Mouse (Mus musculus) heart, adult 11 months (tissue): Measurements from ENCODE around the gene Cdk2ap2.

Source experiments
- DNase-seq: peaks from one replicate; pipeline ENCODE4 v3.0.0; 2022

Gene Cdk2ap2

DNA sequence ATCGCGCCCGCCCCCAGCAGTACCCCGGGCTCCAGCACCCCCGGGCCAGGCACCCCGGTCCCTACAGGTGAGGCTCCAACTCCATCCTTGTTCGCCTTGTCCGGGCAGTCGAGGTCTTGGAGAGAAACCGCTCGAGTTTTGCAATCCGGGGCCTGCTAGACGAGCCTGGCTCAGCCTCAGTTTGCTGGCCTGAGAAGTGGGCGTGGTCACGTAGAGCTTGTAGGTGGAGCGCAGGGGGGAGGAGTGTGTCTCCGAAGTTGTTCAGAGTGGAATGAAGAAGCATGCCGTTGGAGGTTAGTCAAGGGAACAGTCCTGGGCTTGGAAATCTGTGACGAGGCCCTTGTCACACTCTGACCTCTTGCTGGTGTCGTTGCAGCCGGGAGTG, 451 bp downstream of the Cdk2ap2 start:
- DNase-seq: no peak

DNA sequence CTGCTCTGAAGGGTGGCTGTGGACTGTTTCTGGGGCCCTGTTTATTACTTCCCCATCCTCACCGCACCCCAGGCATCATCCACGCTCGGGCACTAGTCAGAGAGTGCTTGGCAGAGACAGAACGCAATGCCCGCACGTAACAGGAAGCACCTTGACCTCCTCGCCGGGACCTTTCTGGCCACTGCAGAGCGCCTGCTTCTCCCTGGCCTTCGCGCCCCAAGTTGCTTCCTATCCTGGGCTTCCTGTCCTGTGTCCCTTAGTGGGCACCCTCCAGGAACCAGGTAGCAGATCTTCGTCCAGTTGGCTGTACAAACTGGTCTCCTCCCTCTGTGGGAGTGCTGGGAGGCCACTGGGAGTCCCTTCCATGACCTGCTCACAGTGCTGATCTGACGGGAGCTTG, 1.4 kb downstream of the Cdk2ap2 start:
- DNase-seq: peak; percentile 94

DNA sequence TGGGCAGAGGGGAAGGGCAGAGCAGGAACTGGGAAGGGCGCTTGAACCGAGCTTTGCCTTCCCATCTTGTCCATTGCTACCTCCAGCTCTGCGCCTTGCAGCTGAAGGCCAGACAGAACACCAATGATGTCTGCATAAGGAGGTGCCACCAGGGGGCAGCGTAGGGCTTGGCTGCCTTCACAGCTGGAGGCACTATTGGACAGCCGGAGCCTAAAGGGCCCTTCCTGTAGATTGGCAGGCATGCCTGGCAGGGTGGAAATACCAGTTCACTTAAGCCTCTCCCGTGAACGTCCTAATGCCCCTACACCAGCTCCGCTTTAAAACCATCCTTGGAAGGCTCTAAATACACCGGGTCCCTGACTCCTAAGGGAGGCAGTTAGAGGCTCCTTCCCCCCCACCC, 2.1 kb downstream of the Cdk2ap2 start:
- DNase-seq: peak; percentile 99

DNA sequence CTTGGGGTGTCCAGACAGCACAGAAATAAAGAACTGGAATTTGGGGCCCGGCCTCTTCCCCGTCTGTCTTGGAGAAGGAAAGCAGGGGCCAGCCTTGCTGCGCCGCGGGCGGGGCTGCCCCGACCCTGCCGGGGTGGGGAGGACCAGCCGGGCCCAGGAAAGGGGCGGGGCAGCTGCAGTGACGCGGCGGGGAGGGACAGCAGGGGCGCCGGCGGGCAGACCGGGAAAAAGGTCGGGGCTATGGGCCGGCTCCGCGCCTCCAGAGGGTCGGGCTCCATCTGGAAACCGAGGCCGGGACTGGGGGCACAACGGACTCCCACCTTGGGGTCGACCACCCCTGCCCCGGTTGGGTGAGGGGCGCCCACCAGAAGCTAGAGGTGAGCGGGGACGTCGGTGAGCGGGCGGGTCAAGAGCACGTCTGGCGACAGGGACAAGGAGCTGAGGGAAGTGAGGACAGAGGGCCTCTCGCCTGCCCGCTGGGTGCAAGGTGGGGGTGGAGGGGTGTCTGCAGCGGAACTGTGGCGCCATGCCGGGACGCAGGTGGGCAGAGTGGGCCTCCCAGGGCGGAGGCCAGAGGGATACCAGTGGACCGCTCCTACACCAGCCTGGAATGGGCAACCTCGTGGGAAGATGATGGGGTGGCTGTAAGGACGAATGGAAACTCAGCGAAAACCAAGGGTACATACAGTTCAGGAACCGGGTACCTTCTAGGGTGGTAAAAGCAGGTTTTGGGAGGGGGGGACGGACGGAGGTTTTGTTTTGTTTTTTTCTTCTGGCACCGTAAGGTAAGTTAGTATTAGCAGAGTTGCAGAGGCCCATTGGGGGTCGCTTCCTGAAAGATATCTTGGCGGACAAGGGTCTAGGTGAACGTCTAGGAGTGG, 3.1 kb downstream of the Cdk2ap2 start, which contains the start of gene Pitpnm1:
Pitpnm1 (plus strand) TSS at position 162 of the 881 bp plus-strand sequence.
- DNase-seq: peak; percentile 99

DNA sequence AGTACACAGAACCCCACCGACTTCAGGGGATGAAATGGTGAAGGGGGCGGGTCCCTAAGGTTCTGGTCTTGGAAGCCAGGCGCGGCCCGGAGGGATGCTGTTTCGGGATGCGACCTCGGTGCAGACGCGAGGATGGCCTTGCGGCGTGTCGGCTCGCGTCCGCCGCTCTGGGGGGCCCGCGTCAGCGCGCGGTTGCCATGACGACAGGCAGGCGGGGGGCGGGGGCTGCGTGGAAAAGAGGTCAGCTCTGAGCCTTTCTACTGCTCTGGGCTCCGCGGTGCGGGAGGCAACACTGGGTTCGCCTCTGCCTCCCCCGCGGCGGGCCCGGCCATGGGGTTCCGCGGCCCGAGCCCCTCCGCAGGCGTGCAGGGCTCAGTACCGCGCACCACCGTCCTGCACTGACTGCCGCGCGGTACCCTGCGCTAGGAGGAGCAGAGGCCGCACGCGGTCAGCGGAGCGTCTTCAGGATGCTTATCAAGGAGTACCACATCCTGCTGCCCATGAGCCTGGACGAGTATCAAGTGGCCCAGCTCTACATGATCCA, 3.8 kb downstream of the Cdk2ap2 start:
- DNase-seq: peak; percentile 94

- DNase-seq: peak; percentile 90
Measured at GRCm38 (mm10) chr19:4101466-4101865, 4.5 kb downstream of the Cdk2ap2 start.

GRCm38 (mm10) chr19:4102049-4102448, 5.1 kb downstream of the Cdk2ap2 start:
- DNase-seq: peak; percentile 88

DNA sequence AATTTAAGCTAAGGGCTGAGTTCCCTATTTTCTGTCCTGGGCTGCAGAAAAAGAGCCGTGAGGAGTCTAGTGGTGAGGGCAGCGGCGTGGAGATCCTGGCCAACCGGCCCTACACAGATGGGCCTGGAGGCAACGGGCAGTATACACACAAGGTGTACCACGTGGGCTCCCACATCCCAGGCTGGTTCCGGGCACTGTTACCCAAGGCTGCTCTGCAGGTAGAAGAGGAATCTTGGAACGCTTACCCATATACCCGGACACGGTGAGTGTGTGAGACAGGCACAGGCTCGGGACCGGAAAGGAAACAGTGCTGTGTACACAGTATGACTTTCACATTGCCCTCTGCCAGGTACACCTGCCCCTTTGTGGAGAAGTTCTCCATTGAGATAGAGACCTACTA, 5.6 kb downstream of the Cdk2ap2 start:
- DNase-seq: peak; percentile 88

GRCm38 (mm10) chr19:4103294-4103693, 6.3 kb downstream of the Cdk2ap2 start:
- peak; percentile 85 for DNase-seq

DNA sequence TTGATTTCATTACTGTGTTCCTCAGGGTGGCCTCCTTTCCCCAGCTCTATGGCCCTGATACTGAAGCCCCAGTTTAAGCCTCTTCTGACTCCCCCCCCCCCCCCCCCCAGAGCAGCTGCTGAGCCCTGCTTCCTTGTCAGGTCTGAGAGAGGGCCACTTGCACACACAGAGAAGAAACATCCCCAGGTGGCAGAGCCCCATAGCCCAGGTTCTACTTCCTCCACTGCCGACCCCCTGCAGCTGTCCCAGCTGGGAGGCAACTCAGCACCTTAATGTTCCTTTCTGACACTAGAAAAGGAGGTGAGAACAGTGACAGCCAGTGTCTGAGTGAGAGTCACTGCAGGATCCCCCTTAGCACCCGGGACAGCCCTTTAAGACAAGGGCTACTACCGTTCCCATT, 6.8 kb downstream of the Cdk2ap2 start:
- DNase-seq: peak; percentile 81

DNA sequence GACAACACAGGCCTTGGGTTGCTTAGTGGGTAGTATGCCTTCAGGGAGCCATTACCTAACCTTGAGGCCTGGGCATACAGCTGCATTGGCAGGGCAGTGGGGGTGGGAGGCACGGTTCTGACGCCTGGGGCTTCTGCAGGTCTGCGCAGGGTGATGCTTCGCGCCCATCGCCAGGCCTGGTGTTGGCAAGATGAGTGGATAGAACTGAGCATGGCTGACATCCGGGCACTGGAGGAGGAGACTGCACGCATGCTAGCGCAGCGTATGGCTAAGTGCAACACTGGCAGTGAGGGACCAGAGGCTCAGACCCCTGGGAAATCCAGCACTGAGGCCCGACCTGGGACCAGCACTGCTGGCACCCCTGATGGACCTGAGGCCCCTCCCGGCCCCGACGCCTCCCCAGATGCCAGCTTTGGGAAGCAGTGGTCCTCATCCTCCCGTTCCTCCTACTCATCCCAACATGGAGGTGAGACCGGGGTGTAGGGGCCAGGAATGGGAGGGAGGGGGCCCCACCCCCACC, 7.8 kb downstream of the Cdk2ap2 start:
- DNase-seq: peak; percentile 90

- no peak for DNase-seq
Measured at GRCm38 (mm10) chr19:4106654-4107053, 9.7 kb downstream of the Cdk2ap2 start.

DNA sequence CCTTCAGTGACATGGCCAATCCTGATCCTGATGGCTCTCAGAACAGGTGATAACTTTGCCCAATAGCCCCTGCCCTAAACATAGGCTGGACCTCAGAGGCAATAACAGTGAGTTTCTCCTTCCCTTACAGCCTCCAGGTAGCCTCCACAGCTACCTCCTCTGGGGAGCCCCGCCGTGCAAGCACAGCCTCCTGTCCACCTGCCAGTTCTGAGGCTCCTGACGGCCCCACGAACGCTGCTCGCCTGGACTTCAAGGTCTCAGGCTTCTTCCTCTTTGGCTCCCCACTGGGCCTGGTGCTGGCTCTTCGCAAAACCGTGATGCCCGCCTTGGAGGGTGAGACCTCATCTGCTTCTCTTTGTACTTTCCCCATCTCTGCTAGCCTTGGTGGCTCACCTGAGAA, 11.6 kb downstream of the Cdk2ap2 start:
- DNase-seq: peak; percentile 85

GRCm38 (mm10) chr19:4112063-4112960, 15.3 kb downstream of the Cdk2ap2 start:
- DNase-seq: peak; percentile 93

- DNase-seq: peak; percentile 98
Measured at GRCm38 (mm10) chr19:4113186-4113805, 16.3 kb downstream of the Cdk2ap2 start.

DNA sequence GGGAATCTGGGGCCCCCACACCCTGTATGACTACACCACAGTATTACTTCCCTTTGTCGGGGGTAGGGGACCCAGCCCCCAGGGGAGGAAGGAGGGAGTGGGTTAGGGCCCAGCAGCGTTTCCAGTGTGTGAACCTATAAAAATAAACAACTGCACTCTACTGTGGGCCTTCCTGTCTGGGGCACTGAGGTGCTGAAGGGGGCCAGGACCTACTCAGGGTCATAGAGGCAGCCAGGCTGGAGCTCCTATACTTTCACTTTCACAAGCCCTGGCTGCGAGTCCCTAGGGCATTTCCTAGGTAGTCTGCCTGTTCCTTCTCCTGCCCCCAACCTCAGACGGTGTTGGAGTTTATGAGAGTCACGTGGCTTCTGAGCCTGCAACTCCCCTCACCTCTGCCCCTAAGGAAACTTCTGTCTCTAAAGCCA, 16.8 kb downstream of the Cdk2ap2 start:
- DNase-seq: peak; percentile 97

- peak; percentile 92 for DNase-seq
Measured at GRCm38 (mm10) chr19:4114551-4114950, 17.6 kb downstream of the Cdk2ap2 start.

- DNase-seq: peak; percentile 81
Measured at GRCm38 (mm10) chr19:4115144-4115543, 18.2 kb downstream of the Cdk2ap2 start.

DNA sequence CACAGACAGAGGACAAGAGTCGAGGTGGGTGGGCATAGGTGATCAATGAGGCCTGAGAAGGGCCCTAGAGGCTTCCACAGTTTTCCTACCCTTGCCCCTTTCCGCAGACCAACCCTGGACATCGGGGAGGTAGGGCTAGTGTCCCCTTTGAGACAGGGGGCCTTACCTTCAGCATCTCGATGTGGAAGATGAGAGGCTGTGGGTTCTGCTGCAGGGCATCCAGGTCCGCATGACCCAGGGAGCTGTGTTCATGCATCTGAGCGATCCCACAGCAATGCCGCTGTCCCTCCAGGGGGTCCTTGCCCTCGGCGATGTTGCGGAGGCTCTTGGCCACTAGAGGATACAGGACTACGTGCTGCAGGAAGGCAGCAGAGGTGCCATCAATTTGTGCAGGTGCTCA, 18.8 kb downstream of the Cdk2ap2 start:
- peak; percentile 92 for DNase-seq

DNA sequence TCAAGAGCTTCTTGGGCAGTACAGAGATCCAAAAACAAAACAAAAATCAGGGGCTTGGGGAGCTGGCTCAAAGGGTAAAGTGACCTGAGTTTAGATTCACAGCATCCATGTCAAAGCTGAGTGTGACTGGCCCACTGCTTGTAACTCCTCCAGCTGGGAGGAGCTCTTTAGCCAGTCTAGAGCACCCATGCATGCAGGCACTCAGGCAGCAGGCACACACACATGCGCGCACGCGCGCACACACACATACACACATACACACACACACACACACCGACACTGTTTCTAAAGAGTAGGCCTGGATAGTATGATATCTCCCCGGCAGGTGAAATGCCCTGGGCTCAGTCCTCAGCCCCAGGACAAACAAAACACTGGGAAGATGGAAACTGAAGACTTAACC, 20.0 kb downstream of the Cdk2ap2 start:
- DNase-seq: no peak

DNA sequence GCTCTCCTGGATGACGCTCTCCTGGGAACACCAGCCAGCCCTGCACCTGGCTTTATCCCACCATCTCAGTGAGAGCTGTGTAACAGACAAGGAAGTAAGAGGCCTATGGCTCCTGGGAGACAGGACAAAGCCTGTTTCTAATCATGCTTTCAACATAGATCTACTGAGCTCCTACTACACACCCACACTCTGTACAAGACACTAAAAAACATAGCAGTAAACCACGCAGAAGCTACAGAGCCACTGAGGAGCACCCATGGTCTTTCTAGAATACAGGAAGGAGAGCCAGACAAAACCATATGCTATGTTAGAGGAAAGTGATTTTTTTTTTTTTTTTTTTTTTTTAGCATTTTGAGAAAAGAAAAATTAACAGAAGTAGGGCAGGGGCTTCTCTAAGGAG, 21.4 kb downstream of the Cdk2ap2 start:
- DNase-seq: no peak

GRCm38 (mm10) chr19:4119716-4120487, 22.9 kb downstream of the Cdk2ap2 start:
- DNase-seq: no peak
